Mouse (Mus musculus) embryonic facial prominence, embryonic 10.5 days (tissue): ENCODE data around the gene Srrm2. TPM values are rescaled to one million over a fixed set of nuclear protein-coding genes. Genes with fewer than 3 reads are reported as not detected.

Source experiments
- DNase-seq: peaks from one replicate; pipeline ENCODE4 v3.0.0-alpha.2; 2017; ENCODE audit warnings: low spot score
- H3K27ac ChIP-seq: fragments of 300-500 bp; sonication (generic); replicated peaks from 2 replicates; pipeline ENCODE4 v1.5.1; 2016; ENCODE audit warnings: mild to moderate bottlenecking
- H3K27me3 ChIP-seq: fragments of 300-500 bp; sonication (generic); replicated peaks from 2 replicates; pipeline ENCODE4 v1.6.1; 2016; ENCODE audit warnings: low read depth, mild to moderate bottlenecking; ENCODE audit not compliant: poor library complexity, severe bottlenecking
- H3K36me3 ChIP-seq: fragments of 300-500 bp; sonication (generic); replicated peaks from 2 replicates; pipeline ENCODE4 v1.6.1; 2016; ENCODE audit warnings: mild to moderate bottlenecking, moderate library complexity
- H3K4me1 ChIP-seq: fragments of 300-500 bp; sonication (generic); 2 replicates; pipeline ENCODE4 v1.6.1; 2016
- H3K4me3 ChIP-seq: fragments of 300-500 bp; sonication (generic); 2 replicates; pipeline ENCODE4 v1.5.1; 2016; ENCODE audit warnings: mild to moderate bottlenecking, moderate library complexity
- H3K9me3 ChIP-seq: fragments of 300-500 bp; sonication (generic); 2 replicates; pipeline ENCODE4 v1.6.1; 2016; ENCODE audit warnings: mild to moderate bottlenecking
- WGBS: fragments of 180-500 bp; shearing (Covaris S2); methylation state at CpG from one replicate; pipeline ENCODE4 v1.1.7; 2016; 5-methylcytosine and 5-hydroxymethylcytosine counted together
- polyA plus RNA-seq: library from polyadenylated mRNA; unstranded; fragments of >200 nt; fragmentation: Nextera tagmentation; extraction: Ambion mirVana; gene quantifications from 2 replicates; pipeline ENCODE4 v1.2.1, GENCODE M21; 2016

Gene Srrm2
- 511 and 516 TPM in 2 replicates for polyA plus RNA-seq

DNA sequence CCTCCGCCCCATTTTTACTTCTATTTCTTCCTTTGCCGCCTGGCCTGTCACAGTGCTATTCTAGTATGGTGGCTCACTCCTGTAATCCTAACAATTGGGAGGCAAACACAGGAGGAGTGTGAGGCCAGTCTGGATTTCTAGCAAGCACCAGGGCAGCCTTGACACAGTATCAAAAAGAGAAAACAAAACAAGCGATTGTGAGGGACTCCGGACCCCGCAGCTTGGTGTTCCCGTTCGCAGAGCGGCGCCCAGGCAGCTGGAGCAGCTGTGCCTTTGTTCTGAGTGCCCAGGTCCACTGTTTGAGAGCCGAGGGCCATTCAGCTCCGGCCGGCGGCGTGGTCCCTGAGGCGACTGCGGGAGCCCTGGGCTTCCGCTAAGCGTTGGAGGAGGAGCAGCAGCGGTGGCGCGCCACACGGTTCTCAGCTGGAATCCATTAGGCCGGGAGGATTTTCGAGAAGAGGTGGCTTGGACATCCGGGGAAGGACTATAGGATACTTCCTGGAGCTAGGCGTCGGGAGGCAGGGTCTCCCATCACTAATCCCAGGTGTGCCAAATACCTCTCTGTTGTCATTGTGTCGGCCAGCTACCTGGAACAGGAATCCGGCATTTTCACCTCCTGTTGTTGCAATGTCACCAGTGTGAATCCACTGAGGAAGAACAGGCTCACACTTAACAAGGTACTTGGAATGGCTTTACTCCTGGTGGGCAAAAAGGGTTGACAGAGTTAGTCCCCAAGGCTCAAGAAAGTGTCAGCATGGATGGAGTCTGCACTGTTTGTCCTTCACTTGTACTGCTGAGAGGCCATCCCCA is at the start of gene Srrm2:
Gene Srrm2, plus strand, starts transcription at position 264 of the 810 bp plus-strand sequence.
- Histone ChIP-seq H3K9me3 (no peaks in the 10 kb centered on the region), H3K27me3 (no peaks in the 10 kb centered on the region), H3K36me3 (0 out of 2 replicates have a peak, but pooled peaks cover 6% of the 10 kb centered on the region), H3K4me3 (peak within 1 kb of the TSS; percentile 61), H3K27ac (peak within 1 kb of the TSS; percentile 97), H3K4me1 (peaks cover 38% of the 10 kb centered on the region)
- 2% methylated on average over 29 of the region's 29 CpGs for WGBS
- peak; percentile 88 for DNase-seq

DNA sequence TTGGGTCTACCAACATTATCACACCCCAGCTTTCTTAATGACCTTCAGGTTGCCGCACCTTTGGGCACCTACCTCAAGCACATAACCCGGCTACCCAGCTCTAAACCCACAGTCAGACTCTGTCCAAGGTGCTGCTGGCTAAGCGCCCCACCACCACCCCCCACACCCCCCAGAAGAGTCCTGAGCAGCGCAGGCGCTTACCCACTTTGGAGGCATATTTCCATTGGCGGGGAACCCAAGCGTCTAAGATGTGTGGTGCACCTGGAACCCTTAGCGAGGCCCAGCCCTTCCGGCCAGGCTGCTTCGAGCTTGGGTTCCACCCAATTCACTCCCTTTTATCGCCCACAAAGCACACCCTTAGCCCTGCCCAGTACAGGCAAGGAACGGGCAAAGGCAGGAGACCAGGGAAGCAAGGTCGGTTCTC is 49.7 kb upstream of the Srrm2 start, which contains the start of gene Paqr4:
Gene Paqr4, minus strand, starts transcription at position 270 of the 424 bp plus-strand sequence.
- peaks cover 53% of the 10 kb centered on the region for H3K4me1 ChIP-seq
- 9% methylated on average over 13 of the region's 13 CpGs for WGBS

GRCm38 (mm10) chr17:23741359-23742209 is 48.7 kb upstream of the Srrm2 start:
- H3K36me3 ChIP-seq = peaks cover 13% of the 10 kb centered on the region
- peak overlapping the region; percentile 35; the same call in 1 of the 2 replicates for H3K4me3 ChIP-seq
- WGBS = 48% methylated on average over 38 of the region's 38 CpGs
- peaks cover 100% of the 10 kb centered on the region for H3K27me3 ChIP-seq
- DNase-seq = no peak
- peaks cover 61% of the 10 kb centered on the region for H3K4me1 ChIP-seq
- no peak overlapping the region for H3K27ac ChIP-seq
- 0 out of 2 replicates have a peak, but pooled peaks cover 8% of the 10 kb centered on the region for H3K9me3 ChIP-seq

More for the DNA sequence above, 49.7 kb upstream of the Srrm2 start, which contains the start of gene Paqr4:
- 0 out of 2 replicates have a peak, but pooled peaks cover 6% of the 10 kb centered on the region for H3K9me3 ChIP-seq
- no peak for DNase-seq
- peak within 1 kb of the TSS; percentile 75 for H3K4me3 ChIP-seq
- H3K27me3 ChIP-seq = peaks cover 94% of the 10 kb centered on the region
- peak within 1 kb of the TSS; percentile 82 for H3K27ac ChIP-seq
- peaks cover 22% of the 10 kb centered on the region for H3K36me3 ChIP-seq

GRCm38 (mm10) chr17:23742210-23742793 is 48.0 kb upstream of the Srrm2 start:
- H3K4me1 ChIP-seq = peaks cover 61% of the 10 kb centered on the region

DNA sequence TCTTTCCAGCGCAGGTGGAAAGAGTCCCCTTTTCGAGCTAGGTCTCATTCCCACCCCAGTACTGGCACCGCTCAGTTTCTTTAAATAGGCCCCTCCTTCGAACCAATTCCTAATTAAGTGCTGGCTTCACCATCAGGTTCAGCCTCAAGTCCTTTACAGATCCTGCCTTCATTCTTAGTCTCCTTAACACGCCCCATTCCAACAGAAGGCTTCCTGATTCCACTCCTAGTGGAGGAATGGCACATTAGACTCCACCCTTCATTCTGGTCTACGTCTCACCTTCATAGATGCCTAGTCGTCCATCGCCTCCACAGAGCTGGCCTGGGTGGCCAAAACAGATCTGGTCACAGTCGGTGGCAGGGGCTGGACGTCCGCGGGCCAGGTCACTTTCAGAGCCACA is 47.4 kb upstream of the Srrm2 start:
- no peaks in the 10 kb centered on the region for H3K36me3 ChIP-seq
- peak overlapping the region; percentile 35 for H3K4me3 ChIP-seq
- no peak for DNase-seq
- H3K9me3 ChIP-seq = 0 out of 2 replicates have a peak, but pooled peaks cover 8% of the 10 kb centered on the region
- WGBS = 59% methylated on average over 12 of the region's 12 CpGs
- H3K27ac ChIP-seq = no peak overlapping the region
- H3K27me3 ChIP-seq = peaks cover 100% of the 10 kb centered on the region
- H3K4me1 ChIP-seq = peaks cover 56% of the 10 kb centered on the region

More at GRCm38 (mm10) chr17:23742210-23742793, 48.0 kb upstream of the Srrm2 start:
- peaks cover 100% of the 10 kb centered on the region for H3K27me3 ChIP-seq
- H3K9me3 ChIP-seq = 0 out of 2 replicates have a peak, but pooled peaks cover 8% of the 10 kb centered on the region
- H3K27ac ChIP-seq = no peak overlapping the region
- WGBS = 10% methylated on average over 44 of the region's 44 CpGs
- H3K4me3 ChIP-seq = peak overlapping the region; percentile 35
- peaks cover 6% of the 10 kb centered on the region for H3K36me3 ChIP-seq
- DNase-seq = peak; percentile 61

- H3K27me3 ChIP-seq = peaks cover 96% of the 10 kb centered on the region
- H3K27ac ChIP-seq = no peak overlapping the region
- DNase-seq = no peak
- peaks cover 50% of the 10 kb centered on the region for H3K4me1 ChIP-seq
- peak overlapping the region; percentile 54 for H3K4me3 ChIP-seq
- 20% methylated on average over 8 of the region's 8 CpGs for WGBS
- 0 out of 2 replicates have a peak, but pooled peaks cover 8% of the 10 kb centered on the region for H3K9me3 ChIP-seq
- H3K36me3 ChIP-seq = no peaks in the 10 kb centered on the region
These were observed 46.3 kb upstream of the Srrm2 start for GRCm38 (mm10) chr17:23744076-23744475.

- H3K4me1 ChIP-seq = peaks cover 49% of the 10 kb centered on the region
- 0 out of 2 replicates have a peak, but pooled peaks cover 8% of the 10 kb centered on the region for H3K9me3 ChIP-seq
- peak overlapping the region; percentile 54 for H3K4me3 ChIP-seq
- H3K27me3 ChIP-seq = peaks cover 90% of the 10 kb centered on the region
- peak overlapping the region; percentile 20 for H3K27ac ChIP-seq
- no peaks in the 10 kb centered on the region for H3K36me3 ChIP-seq
- DNase-seq = no peak
- 3% methylated on average over 14 of the region's 14 CpGs for WGBS
These were observed 45.7 kb upstream of the Srrm2 start for GRCm38 (mm10) chr17:23744651-23745050.

DNA sequence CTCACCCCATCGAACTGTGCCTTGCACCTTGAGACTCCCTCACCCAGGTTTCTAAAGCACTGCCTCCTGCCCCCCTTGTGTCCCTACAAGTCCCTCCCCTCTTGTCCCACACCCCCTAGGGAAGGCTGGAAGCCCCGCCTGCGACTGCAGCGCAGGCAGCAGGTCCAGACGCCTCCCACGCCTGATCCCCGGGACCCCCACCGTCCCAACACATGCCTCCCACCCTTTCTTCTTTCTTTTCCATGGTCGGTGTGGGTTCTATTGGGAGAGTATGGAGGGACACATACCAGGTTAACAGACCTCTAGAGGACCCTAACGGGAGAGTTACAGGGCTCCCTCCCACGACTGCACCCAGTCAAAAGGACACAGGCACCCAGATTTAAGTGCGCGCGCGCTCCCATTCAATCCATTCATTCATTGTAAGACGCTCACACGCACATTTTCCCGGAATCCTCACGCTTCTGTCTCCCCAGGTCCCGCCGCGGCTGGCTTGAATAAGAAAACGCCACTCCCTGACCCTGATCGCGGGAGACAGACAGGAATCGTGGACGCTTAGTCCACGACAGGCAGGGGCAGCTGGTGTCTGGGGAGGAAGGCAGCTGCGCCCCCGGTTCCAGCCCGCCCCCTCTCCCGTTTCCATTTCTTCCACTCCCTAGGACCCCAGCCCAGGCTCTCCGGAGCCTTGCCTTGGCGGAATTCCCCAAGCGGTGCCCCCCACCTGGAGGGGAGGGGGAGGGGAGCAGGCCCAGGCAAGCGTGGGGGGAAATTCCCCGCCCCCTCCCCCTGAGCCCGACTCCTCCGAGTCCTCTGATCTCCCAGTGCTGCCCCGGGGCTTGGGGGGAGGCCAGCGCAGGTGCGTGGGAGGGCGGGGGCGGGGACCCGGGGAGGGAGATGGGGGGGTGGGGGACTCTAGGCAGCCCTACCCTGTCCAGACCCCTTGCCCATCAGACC is 44.8 kb upstream of the Srrm2 start, which contains the start of gene Kremen2:
Gene Kremen2, minus strand, starts transcription at position 533 of the 951 bp plus-strand sequence.
- H3K27ac ChIP-seq = peak within 1 kb of the TSS; percentile 44
- peaks cover 81% of the 10 kb centered on the region for H3K27me3 ChIP-seq
- 0 out of 2 replicates have a peak, but pooled peaks cover 8% of the 10 kb centered on the region for H3K9me3 ChIP-seq
- WGBS = under 1% methylated on average over 45 of the region's 45 CpGs
- DNase-seq = peak; percentile 50
- H3K4me1 ChIP-seq = peaks cover 40% of the 10 kb centered on the region
- peaks cover 6% of the 10 kb centered on the region for H3K36me3 ChIP-seq
- peak within 1 kb of the TSS; percentile 54 for H3K4me3 ChIP-seq

DNA sequence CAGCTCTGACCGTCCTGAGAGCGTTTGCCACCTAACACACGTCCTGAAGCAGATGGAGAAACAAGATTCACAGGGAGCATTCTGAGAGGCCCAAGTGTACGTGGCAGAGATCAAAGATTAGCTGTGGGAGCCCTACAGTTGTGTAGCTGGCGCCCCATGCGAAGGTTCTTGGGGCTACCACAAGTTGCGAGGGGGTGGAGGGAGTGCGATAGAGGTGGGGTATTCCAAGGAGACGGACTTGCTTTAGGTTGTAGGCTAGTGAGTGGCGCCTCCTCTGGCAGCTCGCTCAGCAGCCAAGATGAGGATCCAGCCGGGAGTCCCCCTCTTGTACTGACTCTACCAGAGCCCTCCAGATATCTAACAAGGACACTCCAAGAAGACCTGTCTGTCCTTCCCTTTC is 44.0 kb upstream of the Srrm2 start:
- Histone ChIP-seq H3K36me3 (peaks cover 12% of the 10 kb centered on the region), H3K9me3 (0 out of 2 replicates have a peak, but pooled peaks cover 6% of the 10 kb centered on the region), H3K4me3 (peak overlapping the region; percentile 54), H3K4me1 (peaks cover 38% of the 10 kb centered on the region), H3K27me3 (peaks cover 74% of the 10 kb centered on the region), H3K27ac (peak overlapping the region; percentile 44; the same call in 1 of the 2 replicates)
- peak; percentile 36 for DNase-seq
- 3% methylated on average over 12 of the region's 12 CpGs for WGBS

- no peak overlapping the region for H3K4me3 ChIP-seq
- 0 out of 2 replicates have a peak, but pooled peaks cover 2% of the 10 kb centered on the region for H3K9me3 ChIP-seq
- H3K4me1 ChIP-seq = peaks cover 38% of the 10 kb centered on the region
- H3K27me3 ChIP-seq = peaks cover 69% of the 10 kb centered on the region
- H3K36me3 ChIP-seq = peaks cover 16% of the 10 kb centered on the region
- no peak for DNase-seq
- H3K27ac ChIP-seq = no peak overlapping the region
- WGBS = 76% methylated on average over 3 of the region's 3 CpGs
These were observed 43.6 kb upstream of the Srrm2 start for GRCm38 (mm10) chr17:23746767-23747166.

GRCm38 (mm10) chr17:23747471-23747870 is 42.9 kb upstream of the Srrm2 start:
- no peak for DNase-seq
- no peak overlapping the region for H3K27ac ChIP-seq
- H3K4me1 ChIP-seq = peaks cover 32% of the 10 kb centered on the region
- peaks cover 62% of the 10 kb centered on the region for H3K27me3 ChIP-seq
- H3K36me3 ChIP-seq = peaks cover 23% of the 10 kb centered on the region
- 0 out of 2 replicates have a peak, but pooled peaks cover 2% of the 10 kb centered on the region for H3K9me3 ChIP-seq
- WGBS = 79% methylated on average over 3 of the region's 3 CpGs
- H3K4me3 ChIP-seq = no peak overlapping the region
